Mouse (Mus musculus): Measurements from ENCODE around the gene Dmrtc1b.

DNA sequence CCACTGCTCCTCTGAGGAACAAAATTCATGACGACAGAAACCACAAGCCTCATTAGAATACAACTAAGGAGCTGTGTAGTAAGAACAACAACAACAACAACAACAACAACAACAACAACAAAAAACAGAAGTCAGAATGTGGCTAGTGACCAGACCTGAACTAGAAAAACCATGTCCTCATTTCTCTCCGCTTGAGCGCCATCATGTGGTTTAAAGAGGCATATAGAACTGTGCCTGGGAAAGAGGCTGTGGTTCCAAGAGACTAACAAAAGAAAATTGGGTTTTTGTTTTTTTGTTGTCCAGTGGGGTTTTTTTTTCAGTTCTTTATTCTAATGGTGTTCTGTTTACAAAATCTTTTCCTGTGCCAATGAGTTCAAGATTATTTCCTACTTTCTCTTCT, 47.0 kb upstream of the Dmrtc1b start:
- peak in 1 of 2 experiments; percentile 57; a peak in 2 of 4 replicates for TF ChIP-seq CTCF (conservative IDR thresholded peaks at IDR 0.05 in 1 of 2, IDR thresholded peaks at IDR 0.05 in 1 of 2; ENCODE audit: low read depth in 2 of 2, low read length in 2 of 2)
- TF ChIP-seq USF1 (IDR thresholded peaks at IDR 0.05; ENCODE audit: low read depth, low read length) = no peak
- TF ChIP-seq POLR2A (IDR thresholded peaks at IDR 0.05; ENCODE audit: low read depth, low read length) = no peak
- no peak for TF ChIP-seq UBTF (IDR thresholded peaks at IDR 0.05; ENCODE audit: low read depth, low read length)
- no peak for TF ChIP-seq MAX (IDR thresholded peaks at IDR 0.05; ENCODE audit: low read length)
- TF ChIP-seq ZNF384 (IDR thresholded peaks at IDR 0.05; ENCODE audit: low read depth, low read length) = no peak
- no peak for TF ChIP-seq KAT2A (IDR thresholded peaks at IDR 0.05; ENCODE audit: insufficient replicate concordance, low read length)
- no peak for TF ChIP-seq JUND (conservative IDR thresholded peaks at IDR 0.05; ENCODE audit: low read depth, low read length)
- no peak for TF ChIP-seq ZC3H11A (IDR thresholded peaks at IDR 0.05; ENCODE audit: low read depth, low read length)
- no peak for TF ChIP-seq NELFE (IDR thresholded peaks at IDR 0.05; ENCODE audit: low read depth, low read length)

All from CH12.LX (cell line).